ENCODE assay signal across 7 mouse cellular contexts in genomic region chr13:97747037-97747860, GRCm38 (mm10). TPM values are rescaled to one million over a fixed set of nuclear protein-coding genes. Genes with fewer than 3 reads are reported as not detected.
DNase-seq lines count a peak whose midpoint lies in the region; ATAC-seq and TF ChIP-seq lines count a peak whose summit lies in the region.

No protein-coding gene starts in this region.

- WGBS in hindbrain, embryonic 11.5 days: 25% methylated on average over 19 of the region's 20 CpGs
- 2% methylated on average over 20 of the region's 20 CpGs for WGBS in midbrain, embryonic 14.5 days
- WGBS in thymus, adult 2 months: 67% methylated on average over 20 of the region's 20 CpGs

- TF ChIP-seq POLR2A in thymus, adult 2 months (IDR thresholded peaks at IDR 0.05; ENCODE audit: control insufficient read depth, extremely low read depth, insufficient read depth, low read length, poor library complexity): no peak

- no peak for TF ChIP-seq CTCF in thymus, adult 2 months (IDR thresholded peaks at IDR 0.05; ENCODE audit: borderline replicate concordance, control insufficient read depth, extremely low read depth, insufficient read depth, low read length, poor library complexity)

- H3K27me3 ChIP-seq in hindbrain, embryonic 11.5 days (ENCODE audit: control insufficient read depth, insufficient read depth, low read length): no peaks in the 10 kb centered on the region
- H3K27me3 ChIP-seq in midbrain, embryonic 14.5 days (ENCODE audit: control insufficient read depth, insufficient read depth, low read length): no peaks in the 10 kb centered on the region
- H3K27me3 ChIP-seq in thymus, adult 2 months (ENCODE audit: control insufficient read depth, insufficient read depth, low read length): no peaks in the 10 kb centered on the region

- no peaks in the 10 kb centered on the region for H3K9me3 ChIP-seq in hindbrain, embryonic 11.5 days (ENCODE audit: control insufficient read depth, low read length)
- H3K9me3 ChIP-seq in midbrain, embryonic 14.5 days (ENCODE audit: control insufficient read depth, low read length): no peaks in the 10 kb centered on the region

- no peaks in the 10 kb centered on the region for H3K36me3 ChIP-seq in hindbrain, embryonic 11.5 days (ENCODE audit: control insufficient read depth, insufficient read depth, low read length)
- H3K36me3 ChIP-seq in midbrain, embryonic 14.5 days (ENCODE audit: control insufficient read depth, insufficient read depth, low read length): no peaks in the 10 kb centered on the region
- H3K36me3 ChIP-seq in thymus, adult 2 months (ENCODE audit: control insufficient read depth, insufficient read depth, low read length): no peaks in the 10 kb centered on the region

- H3K4me1 ChIP-seq in hindbrain, embryonic 11.5 days (replicated peaks; ENCODE audit: control insufficient read depth, insufficient read depth, low read length): peaks cover 10% of the 10 kb centered on the region
- H3K4me1 ChIP-seq in midbrain, embryonic 14.5 days (ENCODE audit: control insufficient read depth, insufficient read depth, low read length): peaks cover 30% of the 10 kb centered on the region
- no peaks in the 10 kb centered on the region for H3K4me1 ChIP-seq in thymus, adult 2 months (replicated peaks; ENCODE audit: control insufficient read depth, insufficient read depth, low read length)

- H3K9ac ChIP-seq in hindbrain, embryonic 11.5 days (ENCODE audit: low read depth, low read length): peak overlapping the region; percentile 11; the same call in 1 of the 2 replicates
- peak overlapping the region; percentile 26; the same call in 1 of the 2 replicates for H3K9ac ChIP-seq in midbrain, embryonic 14.5 days (replicated peaks; ENCODE audit: low read length)

- no peak overlapping the region for H3K4me3 ChIP-seq in hindbrain, embryonic 11.5 days (ENCODE audit: low read depth, low read length)
- no peak overlapping the region for H3K4me3 ChIP-seq in midbrain, embryonic 14.5 days (replicated peaks; ENCODE audit: low read depth, low read length)
- no peak overlapping the region for H3K4me3 ChIP-seq in thymus, adult 2 months (ENCODE audit: control insufficient read depth, insufficient read depth, low read length)

- peak; percentile 81 for ATAC-seq in hindbrain, embryonic 11.5 days (ENCODE audit: low FRiP score)
- ATAC-seq in midbrain, embryonic 14.5 days (ENCODE audit: low FRiP score, low TSS enrichment): peak; percentile 89

- peak; percentile 77 for DNase-seq in R1 (ENCODE audit: low read depth, low spot score)
- peak; percentile 52 for DNase-seq in embryo, embryonic 10 days (ENCODE audit: low spot score)
- DNase-seq in hindbrain, embryonic 11.5 days (ENCODE audit: low spot score): peak; percentile 62
- peak; percentile 88 for DNase-seq in midbrain, embryonic 14.5 days
- no peak for DNase-seq in frontal cortex, postnatal 25 days (ENCODE audit: low spot score in 2 of 2)
- DNase-seq in c-Kit-positive CD71-positive TER-119-positive erythroid progenitor cells, embryonic 14.5 days (ENCODE audit: low spot score): no peak
- DNase-seq in thymus, adult 2 months: no peak

- peak overlapping the region; percentile 26 for H3K4me2 ChIP-seq in hindbrain, embryonic 11.5 days (replicated peaks; ENCODE audit: low read depth, low read length)
- H3K4me2 ChIP-seq in midbrain, embryonic 14.5 days (ENCODE audit: low read length): peak overlapping the region; percentile 43

- H3K27ac ChIP-seq in hindbrain, embryonic 11.5 days (ENCODE audit: low read depth, low read length): peak overlapping the region; percentile 76
- H3K27ac ChIP-seq in midbrain, embryonic 14.5 days (replicated peaks; ENCODE audit: low read depth, low read length): peak overlapping the region; percentile 84
- H3K27ac ChIP-seq in thymus, adult 2 months (ENCODE audit: control insufficient read depth, insufficient read depth, low read length): no peak overlapping the region

RNA-seq across cellular contexts. Expression of gene Gm10260, which starts 13.2 kb away (rescaled TPM):
- 3.2 and 3.4 TPM in 2 replicates for polyA plus RNA-seq in hindbrain, embryonic 11.5 days (2014; fragmentation: Nextera tagmentation; extraction: Ambion mirVana)
- not detected in 2 replicates for polyA plus RNA-seq in midbrain, embryonic 14.5 days (2014; fragmentation: Nextera tagmentation; extraction: Ambion mirVana)
- 2.4 and 4.2 TPM in 2 replicates for polyA plus RNA-seq in thymus, adult 2 months (2012; rRNA removed)

Comparison
In these comparisons a context has a peak if more than half of its experiments do, and no peak if none do; other contexts are left out.
1. DNase-seq: peak in R1 (single experiment), embryo, embryonic 10 days (single experiment), hindbrain, embryonic 11.5 days (single experiment) and midbrain, embryonic 14.5 days (single experiment); none in frontal cortex, postnatal 25 days (0 of 2), c-Kit-positive CD71-positive TER-119-positive erythroid progenitor cells, embryonic 14.5 days (single experiment) and thymus, adult 2 months (single experiment).